Mouse (Mus musculus): ENCODE results near the gene Agap3.
A peak's percentile ranks its signal among the peaks of the same experiment; 100 is the strongest.

Agap3 gene

DNA sequence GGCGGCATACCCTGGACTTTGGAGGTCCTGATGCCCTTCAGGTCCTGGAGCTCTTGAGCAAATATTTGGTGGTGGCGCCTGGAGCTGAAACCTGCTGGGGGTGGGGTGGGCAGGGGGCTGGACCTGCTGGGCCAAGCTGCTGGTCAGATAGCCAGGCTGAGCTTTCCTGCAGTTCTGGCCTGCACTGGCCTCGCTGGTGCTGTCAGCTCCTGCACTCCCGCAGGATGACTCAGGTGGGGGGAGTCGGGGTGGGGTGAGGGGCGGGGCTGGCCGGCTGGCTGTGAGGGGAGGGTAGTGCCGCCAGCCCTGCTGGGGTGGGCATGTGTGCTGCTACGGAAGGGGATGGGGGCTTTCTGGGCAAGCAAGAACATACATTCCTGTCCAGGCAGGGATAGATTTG is 23.4 kb upstream of the Agap3 start:
- no peak for DNase-seq (ENCODE audit: low spot score)

DNA sequence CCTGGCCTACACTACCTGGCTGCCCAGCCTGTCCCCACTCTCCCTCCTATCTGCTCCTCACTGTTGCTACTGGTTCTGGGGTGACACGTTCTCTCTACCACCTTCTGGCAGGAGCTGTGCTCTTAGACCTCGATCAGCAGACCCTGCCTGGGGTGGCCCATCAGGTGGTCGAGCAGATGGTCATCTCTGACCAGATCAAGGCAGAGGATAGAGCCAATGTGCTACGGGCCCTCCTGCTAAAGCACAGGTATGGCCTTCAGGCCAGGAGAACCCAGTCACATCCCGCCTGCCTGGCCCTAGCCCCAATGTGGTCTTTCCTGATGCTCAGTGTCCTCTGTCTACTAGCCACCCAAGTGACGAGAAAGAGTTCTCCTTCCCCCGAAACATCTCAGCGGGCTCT is 18.0 kb upstream of the Agap3 start:
- DNase-seq (ENCODE audit: low spot score) = no peak

- no peak for DNase-seq (ENCODE audit: low spot score)
Measured at GRCm38 (mm10) chr5:24441187-24441586, 10.8 kb upstream of the Agap3 start.

DNA sequence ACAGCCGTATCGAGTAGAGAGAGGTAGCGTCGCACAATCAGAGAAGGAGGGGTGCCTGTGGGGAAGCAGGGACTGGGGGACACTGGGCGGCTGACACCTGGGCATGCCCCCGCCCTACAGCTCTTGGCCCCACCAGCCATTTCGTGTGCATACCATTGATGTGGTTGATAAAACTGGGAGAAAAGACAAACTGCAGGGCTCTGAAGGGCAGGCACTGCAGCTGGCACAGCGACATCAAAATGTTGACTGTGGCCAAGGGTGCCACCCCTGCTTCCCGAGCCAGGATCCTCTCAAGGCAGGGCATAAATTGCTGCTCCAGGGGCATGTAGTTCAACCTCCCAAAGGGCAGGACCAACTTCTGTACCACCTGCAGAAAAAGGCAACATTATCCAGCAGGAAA is 9.9 kb upstream of the Agap3 start:
- DNase-seq (ENCODE audit: low spot score) = no peak

DNA sequence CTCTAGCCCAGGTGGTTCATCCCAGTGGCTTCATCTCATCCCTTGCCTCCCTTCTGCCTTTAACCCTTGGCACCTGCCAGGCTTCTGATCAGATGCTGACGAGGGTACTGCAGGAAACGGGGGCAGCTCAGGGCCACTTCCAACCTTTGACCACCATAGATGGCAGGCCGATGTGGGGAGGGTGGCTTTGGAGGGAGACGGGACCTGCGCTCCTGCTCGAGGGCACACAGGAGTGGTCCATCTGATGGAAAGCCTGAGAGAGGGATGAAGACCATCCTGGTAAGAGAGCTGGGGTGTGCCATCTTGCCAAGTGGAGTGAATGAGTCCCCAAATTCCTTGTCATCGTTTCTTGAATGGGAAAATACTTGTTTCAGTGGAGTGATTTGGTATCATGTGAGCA is 8.8 kb upstream of the Agap3 start:
- DNase-seq (ENCODE audit: low spot score) = no peak

DNA sequence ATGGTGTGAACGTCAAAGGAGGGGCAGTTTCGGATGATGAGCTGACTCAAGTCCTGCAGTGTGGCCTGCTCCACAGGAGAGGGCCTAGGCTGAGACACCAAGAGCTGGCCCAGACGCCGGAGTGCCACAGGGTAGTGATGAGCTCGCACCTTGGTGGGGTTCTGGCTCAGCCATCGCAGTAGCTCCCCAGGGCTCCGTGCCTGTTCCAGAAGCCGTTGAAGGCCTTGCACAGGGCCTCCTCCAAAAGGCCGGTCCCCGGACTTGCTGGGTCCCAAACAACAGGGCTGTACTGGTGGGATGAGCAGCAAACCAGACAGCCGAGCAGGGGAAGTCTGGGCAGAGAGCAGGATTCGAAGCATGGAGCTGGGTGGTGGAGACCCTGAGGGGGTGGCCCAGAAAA is 8.1 kb upstream of the Agap3 start:
- no peak for DNase-seq (ENCODE audit: low spot score)

DNA sequence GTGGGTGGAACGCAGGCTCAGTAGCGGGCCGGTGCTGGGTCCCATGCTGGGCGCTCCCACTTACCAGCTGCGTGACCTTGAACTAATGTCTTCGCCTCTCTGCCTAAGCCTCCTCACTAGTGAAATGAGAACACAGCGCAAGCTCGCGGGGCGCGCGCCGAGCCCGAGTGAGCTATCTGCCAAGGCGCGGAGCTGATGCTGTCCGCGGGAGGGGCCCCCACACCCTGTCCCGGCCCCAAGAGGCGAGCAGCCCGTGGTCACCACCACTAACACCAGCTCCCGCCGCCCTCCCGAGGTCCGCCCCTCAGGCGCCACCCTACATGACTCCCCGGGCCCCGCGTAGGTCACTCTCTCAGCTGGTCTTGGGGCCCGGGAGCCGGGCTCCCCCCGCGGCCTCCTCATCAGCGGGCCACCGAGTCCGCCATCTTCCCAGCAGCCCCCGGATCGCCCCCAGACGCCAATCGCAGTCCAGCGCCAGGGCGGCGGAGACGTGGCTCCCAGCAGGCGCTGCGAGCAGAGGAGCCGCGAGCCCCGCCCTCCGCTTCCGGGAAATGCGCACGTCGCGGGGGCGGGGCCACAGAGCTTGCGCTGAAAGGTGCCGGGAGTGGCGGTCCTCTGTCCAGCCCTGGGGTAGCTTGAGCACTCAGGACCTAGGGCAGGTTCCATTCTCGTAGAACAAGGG is 7.1 kb upstream of the Agap3 start, which contains the start of gene Fastk:
Gene Fastk, minus strand, starts transcription at position 542 of the 682 bp plus-strand sequence.
- DNase-seq (ENCODE audit: low spot score) = peak; percentile 97

DNA sequence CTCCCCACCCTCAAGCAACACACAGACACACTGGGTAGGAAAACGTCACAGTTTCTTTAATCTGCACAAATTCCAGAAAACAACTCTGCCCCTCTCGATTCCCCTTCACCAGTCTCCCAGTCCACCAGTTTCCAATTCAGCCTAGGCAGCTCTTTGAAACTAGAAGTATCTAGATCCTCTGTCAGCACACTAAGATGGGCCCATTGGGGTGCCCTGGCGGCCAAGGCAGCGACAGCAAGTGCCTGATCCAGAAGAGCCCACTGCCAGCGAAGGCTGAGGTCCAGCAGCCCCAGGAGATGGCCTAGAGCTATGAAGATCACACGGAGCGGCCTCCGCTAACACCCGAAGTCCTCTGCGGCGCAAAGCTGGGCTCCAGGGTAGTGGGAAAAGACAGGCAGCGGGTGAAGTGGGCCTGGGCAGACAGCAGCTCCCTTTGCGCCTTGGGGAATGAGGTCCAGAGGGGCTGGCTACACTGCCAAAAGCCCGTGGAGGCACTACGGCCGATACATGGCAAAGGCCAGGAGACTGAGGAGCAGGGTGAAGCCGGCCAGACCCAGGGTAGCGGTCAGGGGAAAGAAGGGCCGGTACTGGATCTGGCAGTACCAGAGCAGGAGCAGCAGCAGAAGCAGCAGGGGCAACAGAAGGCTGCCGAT is 6.4 kb upstream of the Agap3 start:
- no peak for DNase-seq (ENCODE audit: low spot score)

GRCm38 (mm10) chr5:24446630-24447029 is 5.3 kb upstream of the Agap3 start:
- DNase-seq (ENCODE audit: low spot score) = no peak

DNA sequence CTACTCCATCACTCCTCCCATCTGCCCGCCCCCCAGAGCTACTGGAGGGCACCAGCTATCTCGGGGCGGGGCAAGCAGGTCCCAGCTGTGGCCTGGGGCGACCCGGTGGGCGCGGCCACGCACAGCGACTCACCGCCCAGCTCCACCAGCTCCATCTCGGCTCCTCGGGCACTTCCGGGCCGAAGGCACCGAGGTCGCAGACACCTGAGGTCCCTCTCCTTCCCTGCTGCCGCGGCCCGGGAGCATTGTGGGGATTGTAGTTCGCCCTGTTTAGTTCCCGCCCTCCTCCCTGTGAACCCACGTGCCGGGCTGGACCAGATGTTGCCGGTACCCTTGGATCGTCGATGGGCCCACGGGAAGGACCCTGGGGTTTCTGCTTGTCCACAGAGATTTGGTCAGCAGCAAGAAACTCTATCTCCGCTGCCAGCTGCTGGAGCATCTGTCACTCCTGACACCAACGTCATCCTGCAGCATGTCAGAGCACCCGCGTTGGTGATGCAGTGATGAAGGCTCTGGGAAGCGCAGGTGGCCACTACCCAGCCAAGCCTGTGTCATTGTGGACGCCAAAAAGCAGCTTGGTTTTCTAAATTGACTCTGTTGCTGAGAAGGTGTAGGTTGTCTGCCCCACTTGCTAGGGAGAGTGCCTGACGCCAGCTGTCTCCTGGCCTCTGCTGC is 4.2 kb upstream of the Agap3 start, which contains the start of gene Tmub1:
Gene Tmub1, minus strand, starts transcription at position 231 of the 675 bp plus-strand sequence.
- peak; percentile 85 for DNase-seq (ENCODE audit: low spot score)

DNA sequence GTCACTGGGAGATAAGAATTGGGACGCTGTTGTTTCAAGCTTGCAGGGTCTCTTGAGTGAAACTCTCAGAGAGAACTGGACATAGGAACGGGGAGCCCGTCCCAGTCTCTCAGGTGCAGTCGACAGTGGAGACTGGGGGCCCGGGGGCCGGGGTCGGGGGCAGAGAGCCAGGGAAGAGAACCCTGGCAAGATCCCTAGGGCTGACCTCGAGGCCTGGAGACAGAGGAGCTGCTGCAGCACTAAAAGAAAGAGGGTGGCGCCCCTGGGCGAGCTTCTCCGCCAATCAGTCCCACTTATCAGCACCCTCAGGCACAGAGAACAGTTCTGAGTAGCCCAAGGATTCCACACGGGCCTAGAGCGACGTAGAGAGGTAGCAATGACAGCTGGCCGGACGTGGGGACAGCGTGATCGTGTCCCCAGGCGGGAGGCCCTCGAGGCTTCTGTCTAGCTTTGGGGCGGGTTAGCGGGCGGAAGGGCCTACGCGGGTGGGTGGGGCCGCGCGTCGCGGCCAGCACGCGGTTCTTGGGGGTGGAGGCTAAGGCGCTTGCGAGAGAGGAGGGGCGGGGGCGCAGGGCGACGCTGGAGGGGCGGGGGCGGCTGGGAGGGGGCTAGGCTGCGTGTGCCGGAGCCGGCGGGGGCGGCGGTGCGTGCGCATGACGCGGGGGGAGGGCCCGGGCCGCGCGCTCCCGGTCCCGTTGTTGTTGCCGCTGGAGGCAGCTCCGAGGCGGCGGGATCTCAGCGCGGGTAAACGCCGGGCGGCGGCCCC is 530 bp upstream of the Agap3 start:
- DNase-seq (ENCODE audit: low spot score) = peak; percentile 88

- peak; percentile 45 for DNase-seq (ENCODE audit: low spot score)
Measured at GRCm38 (mm10) chr5:24452691-24453233, 785 bp downstream of the Agap3 start.

- DNase-seq (ENCODE audit: low spot score) = peak; percentile 58
Measured at GRCm38 (mm10) chr5:24453283-24453984, 1.5 kb downstream of the Agap3 start.

- DNase-seq (ENCODE audit: low spot score) = no peak
Measured at GRCm38 (mm10) chr5:24453985-24454303, 2.0 kb downstream of the Agap3 start.

DNA sequence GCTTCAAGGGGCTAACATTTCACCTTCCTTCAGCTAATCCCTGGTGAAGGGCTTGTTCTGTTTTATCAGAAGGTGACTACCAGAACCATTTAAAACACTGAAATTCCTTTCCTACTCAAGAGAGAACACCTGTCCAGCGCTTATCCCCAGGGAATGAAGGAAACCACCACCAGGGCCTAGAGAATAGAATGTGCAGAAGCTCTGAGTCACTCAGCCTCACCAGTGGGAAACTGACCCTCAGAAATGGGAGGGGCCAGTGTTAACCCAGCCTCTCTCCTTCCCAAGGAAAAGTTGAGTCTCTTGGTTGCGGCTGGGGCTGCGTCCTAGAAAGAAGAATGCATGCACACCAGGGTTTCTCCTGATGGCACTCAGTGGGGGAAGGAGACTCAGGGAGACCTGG is 3.1 kb downstream of the Agap3 start:
- no peak for DNase-seq (ENCODE audit: low spot score)

GRCm38 (mm10) chr5:24455613-24456012 is 3.6 kb downstream of the Agap3 start:
- no peak for DNase-seq (ENCODE audit: low spot score)

DNA sequence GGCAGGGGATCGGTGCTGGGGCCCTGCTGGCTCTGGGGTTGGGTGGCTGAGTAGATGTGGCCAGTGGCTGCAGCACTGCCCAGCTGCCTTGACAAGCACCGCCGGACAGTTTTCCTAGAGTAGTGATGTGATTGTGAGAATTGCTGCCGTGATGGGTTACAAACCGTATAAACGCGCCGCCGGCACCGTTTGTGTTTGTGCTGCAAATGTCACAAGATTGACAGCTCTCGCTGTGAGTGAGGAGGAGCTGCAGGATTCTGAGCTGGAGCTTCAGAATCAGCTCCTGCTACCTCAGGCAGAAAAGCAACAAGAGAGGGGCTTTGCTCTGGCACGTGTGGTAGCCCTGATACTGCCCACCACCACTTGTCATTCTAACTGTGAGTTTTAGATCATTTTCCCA is 14.8 kb downstream of the Agap3 start:
- DNase-seq (ENCODE audit: low spot score) = no peak

DNA sequence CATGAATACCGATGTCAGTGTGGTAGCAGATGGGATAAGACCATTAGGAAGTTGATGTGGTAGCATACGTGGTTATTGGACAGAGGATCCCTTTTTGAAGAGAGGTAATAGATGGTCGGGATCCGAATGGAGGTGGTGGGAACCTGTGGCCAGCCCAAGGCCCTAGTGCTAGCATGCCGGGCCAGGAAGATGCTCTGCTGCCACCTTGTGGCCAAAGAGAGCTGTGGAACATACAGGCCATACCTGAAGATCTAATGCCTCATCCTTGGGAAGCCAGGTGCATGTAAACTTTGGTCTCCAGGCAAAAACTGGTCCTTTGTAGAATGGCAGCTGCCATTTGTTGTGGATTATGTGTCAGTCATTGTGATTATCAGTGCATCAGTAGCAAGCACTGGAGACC is 18.6 kb downstream of the Agap3 start:
- DNase-seq (ENCODE audit: low spot score) = peak; percentile 90

DNA sequence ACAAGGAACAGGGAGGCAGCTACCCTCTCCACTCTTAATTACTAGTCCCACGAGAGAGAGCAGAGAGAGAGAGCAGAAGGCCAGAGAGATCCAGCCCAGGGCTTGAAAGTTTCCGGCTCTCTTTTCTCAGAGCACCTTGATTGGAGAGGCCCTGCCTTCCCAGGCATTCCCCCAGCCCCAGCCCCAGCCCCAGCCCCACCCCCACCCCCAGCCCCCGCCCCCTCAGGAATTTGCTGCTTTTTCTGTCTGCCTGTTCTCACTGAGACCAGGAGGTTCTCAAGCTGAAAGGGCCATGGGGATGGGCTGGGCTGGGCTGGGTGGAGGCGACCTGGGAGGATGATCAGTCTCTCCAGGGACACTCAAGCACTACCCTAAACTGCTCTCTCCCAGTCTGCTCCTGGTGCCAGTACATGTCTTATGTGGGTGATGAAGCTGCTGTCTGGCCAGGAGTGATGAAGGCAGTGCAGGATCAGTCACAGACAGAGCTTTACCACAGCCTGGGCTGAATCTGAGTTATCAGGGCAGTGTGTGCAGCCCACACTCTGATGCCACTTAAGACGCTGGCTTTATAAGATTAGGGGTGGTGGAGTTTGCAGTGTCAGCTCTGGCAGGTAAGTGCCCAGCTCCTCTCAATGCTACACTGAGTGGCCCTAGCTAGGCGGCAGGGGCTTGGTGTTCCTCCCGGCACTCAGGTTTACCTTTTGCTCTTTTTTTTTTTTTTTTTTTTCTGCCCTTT is 21.1 kb downstream of the Agap3 start:
- no peak for DNase-seq (ENCODE audit: low spot score)

DNA sequence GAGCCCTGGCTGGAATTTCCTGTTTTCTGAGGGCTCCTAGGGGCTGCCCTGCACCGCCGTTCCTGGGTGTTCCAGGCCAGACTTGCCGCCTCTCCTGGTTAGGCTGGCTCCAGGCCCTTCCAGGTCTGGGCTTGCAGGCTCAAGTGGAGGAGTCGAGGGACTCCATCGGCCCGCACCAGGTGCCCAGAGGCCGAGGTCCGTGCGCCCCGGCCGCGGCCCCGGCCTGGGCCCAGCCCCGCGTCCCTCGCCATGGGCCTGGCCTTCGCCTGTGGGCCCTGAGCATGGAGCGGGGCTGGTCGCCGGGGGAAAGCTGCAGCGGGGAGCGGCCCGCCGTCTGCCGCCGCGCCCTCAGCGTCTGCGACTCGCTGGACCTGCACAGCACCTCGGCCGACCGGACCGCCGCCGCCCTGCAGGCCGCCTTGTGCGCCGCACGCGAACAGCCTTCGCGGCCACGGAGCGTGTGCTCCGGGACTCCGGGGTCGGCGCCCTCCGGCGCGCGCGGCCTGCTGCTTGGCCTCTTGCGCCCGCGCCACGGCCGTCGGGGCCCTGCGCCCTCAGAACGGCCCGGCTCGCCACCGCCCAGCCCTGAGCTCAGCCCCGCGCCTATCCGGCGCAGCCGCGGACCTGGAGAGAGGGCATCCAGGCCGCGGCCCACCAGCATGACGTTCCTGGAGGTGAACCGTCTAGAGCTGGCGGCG is 22.2 kb downstream of the Agap3 start:
- no peak for DNase-seq (ENCODE audit: low spot score)
